Mouse (Mus musculus): Measurements from ENCODE around the gene Tm4sf19. TPM values are rescaled to one million over a fixed set of nuclear protein-coding genes. Genes with fewer than 3 reads are reported as not detected.

The Tm4sf19 gene
- total RNA-seq (2023) = not detected in 2 replicates

DNA sequence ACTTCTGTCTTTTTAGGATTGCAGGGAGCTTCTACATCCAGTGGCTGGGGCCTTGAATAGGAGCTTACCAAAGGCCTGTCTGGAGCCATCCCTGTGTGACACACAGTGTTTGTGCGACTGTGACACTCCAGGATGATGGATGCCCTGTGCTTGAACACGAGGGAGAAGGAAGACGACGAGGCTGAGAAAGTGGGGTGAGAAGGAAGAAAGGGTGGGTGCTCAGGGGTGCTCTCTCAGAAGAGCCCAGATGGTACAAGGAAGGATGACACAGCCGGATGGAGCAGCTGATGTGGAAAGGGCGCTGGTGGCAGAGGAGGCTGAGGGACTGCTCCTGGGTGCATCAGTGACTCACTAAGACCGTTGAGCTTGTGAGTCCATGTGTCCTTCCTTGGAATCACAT lies at the start of gene Tm4sf19:
Gene Tm4sf19, plus strand, starts transcription at position 240 of the 400 bp plus-strand sequence.

DNA sequence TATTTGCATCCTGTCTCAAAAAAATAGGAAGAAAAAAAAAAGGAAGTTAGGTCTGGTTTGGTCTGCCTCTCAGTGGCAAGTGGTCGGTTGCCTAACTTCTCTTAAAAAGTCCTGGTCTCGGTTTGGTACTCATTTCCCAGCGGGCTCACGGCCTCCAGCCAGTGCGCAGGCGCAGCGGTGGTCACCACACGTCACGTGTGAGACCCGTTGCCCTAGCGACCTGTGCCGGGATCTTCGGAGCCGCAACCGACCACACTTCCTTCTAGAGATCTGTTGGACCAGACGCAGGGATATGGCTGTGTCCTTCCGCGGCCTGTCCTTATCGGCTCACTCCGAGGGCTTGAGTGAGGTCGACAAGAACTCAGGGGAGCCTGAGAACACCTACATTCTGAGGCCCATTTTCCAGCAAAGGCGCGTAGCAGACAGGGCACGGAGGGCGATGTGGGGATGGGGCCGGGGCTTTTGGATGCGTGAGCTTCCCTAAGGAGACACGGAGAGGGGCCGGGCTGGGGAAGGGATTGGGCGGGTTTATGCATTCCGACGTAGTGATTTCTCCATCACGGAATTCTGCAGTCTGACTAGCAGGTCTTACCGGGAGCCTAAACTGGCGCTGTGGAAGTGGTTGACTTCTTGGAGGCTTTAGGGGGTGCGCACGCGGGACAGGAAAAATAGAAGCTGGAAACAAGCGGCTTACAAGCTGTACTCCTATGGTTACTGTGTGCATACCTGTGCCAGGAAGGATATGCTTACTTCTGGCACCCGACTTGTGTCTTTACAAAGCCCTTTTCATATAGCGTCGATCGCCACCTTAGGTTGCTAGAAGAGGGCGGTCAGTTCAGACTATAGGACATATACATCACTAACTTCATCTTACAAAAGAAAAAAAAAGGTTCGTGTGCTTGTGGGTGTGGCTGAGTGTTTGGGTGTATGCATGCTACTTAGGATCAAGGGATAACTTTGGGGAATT lies 19.5 kb downstream of the Tm4sf19 start, which contains the start of gene Tctex1d2:
Gene Tctex1d2, plus strand, starts transcription at position 186 of the 967 bp plus-strand sequence.

DNA sequence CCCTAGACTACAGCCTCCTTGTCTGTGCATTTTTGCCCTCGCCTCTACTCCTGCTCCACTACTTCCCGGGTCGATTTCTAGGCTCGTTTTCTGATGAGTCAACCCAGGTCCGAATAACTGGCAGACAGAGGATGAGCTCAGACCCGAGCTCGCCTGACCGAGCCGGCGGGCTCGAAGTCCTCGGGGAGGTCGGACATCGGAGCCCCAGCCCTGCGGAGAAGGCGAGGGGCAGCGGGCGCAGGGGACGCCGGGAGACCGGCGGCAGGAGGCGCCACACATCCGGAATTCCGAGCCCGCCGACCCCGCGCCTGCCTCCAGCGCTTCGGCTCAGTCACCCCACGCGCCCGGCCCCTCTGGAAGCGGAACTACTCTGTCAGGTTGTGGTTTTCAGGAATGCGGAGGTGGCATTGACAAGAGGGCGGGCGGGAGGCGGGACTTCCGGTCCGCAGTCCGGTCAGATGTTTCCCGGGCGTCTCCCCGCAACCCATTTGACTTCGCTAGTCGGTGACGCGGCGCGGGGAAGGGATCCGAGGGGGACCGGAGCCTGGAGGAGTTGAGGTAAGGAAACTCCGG lies 30.3 kb downstream of the Tm4sf19 start, which contains the start of gene Pcyt1a:
Gene Pcyt1a, plus strand, starts transcription at position 448 of the 573 bp plus-strand sequence.

Other genes starting within 250 kb of the Tm4sf19 start
- 114 and 161 TPM in 2 replicates for gene Nrros, start 234.9 kb upstream of the Tm4sf19 start, total RNA-seq (2023)
- gene Bex6, start 220.7 kb upstream of the Tm4sf19 start, total RNA-seq (2023) = 2.9 and 3.9 TPM in 2 replicates
- gene Fbxo45, start 153.3 kb upstream of the Tm4sf19 start, total RNA-seq (2023) = 6.2 and 7.2 TPM in 2 replicates
- 7.9 and 8.3 TPM in 2 replicates for gene Wdr53, start 153.3 kb upstream of the Tm4sf19 start, total RNA-seq (2023)
- gene Smco1, start 129.0 kb upstream of the Tm4sf19 start, total RNA-seq (2023) = 0.66 and 1.2 TPM in 2 replicates
- gene Rnf168, start 123.0 kb upstream of the Tm4sf19 start, total RNA-seq (2023) = 15.1 and 26.6 TPM in 2 replicates
- 56.3 and 65.4 TPM in 2 replicates for gene Ubxn7, start 68.2 kb upstream of the Tm4sf19 start, total RNA-seq (2023)
- 17.9 and 19.8 TPM in 2 replicates for gene Tctex1d2, start 19.2 kb downstream of the Tm4sf19 start, total RNA-seq (2023)
- 122 and 151 TPM in 2 replicates for gene Pcyt1a, start 30.4 kb downstream of the Tm4sf19 start, total RNA-seq (2023)
- not detected in 2 replicates for gene Slc51a, start 87.4 kb downstream of the Tm4sf19 start, total RNA-seq (2023)
- gene Zdhhc19, start 95.8 kb downstream of the Tm4sf19 start, total RNA-seq (2023) = not detected in 2 replicates
- 25.6 and 28.7 TPM in 2 replicates for gene Tfrc, start 208.4 kb downstream of the Tm4sf19 start, total RNA-seq (2023)
- gene Tnk2, start 243.4 kb downstream of the Tm4sf19 start, total RNA-seq (2023) = 22.0 and 34.0 TPM in 2 replicates